Mouse (Mus musculus) ES-E14 (cell line): ENCODE measurements around the gene Capg. TPM values are rescaled to one million over a fixed set of nuclear protein-coding genes. Genes with fewer than 3 reads are reported as not detected.

Experiments used
- DNase-seq: peaks from one replicate; pipeline ENCODE4 v3.0.0-alpha.2; 2013; ENCODE audit warnings: low read depth, low spot score
- H3K27ac ChIP-seq: 2 replicates; pipeline ENCODE4 v1.5.1; 2012; ENCODE audit warnings: low read depth, mild to moderate bottlenecking, low read length, moderate library complexity, mixed read lengths; ENCODE audit not compliant: poor library complexity, insufficient read depth, severe bottlenecking
- H3K36me3 ChIP-seq: 2 replicates; pipeline ENCODE4 v1.6.1; 2012; ENCODE audit warnings: mild to moderate bottlenecking, low read length, moderate library complexity, mixed read lengths; ENCODE audit not compliant: control insufficient read depth, poor library complexity, insufficient read depth, severe bottlenecking
- H3K4me1 ChIP-seq, 2 experiments: fragments of 150-350 bp in 1 of 2; sonication (generic) in 1 of 2; 2 replicates each; pipeline ENCODE4 v1.6.1; 2012; ENCODE audit warnings: low read length in 2 of 2, mild to moderate bottlenecking in 1 of 2, mixed read lengths in 1 of 2; ENCODE audit not compliant: control insufficient read depth in 2 of 2, insufficient read depth in 2 of 2, poor library complexity in 1 of 2
- H3K4me3 ChIP-seq, 2 experiments: fragments of 150-350 bp in 1 of 2; sonication (generic) in 1 of 2; 2 replicates each; pipeline ENCODE4 v1.5.1; 2012; ENCODE audit warnings: low read length in 2 of 2, low read depth in 1 of 2, mild to moderate bottlenecking in 1 of 2, mixed read lengths in 1 of 2; ENCODE audit not compliant: insufficient read depth in 1 of 2, poor library complexity in 1 of 2, severe bottlenecking in 1 of 2
- H3K9ac ChIP-seq: 2 replicates; pipeline ENCODE4 v1.6.1; 2012; ENCODE audit warnings: low read depth, mild to moderate bottlenecking, low read length, mixed read lengths; ENCODE audit not compliant: poor library complexity, insufficient read depth, severe bottlenecking
- H3K9me3 ChIP-seq: fragments of 150-350 bp; sonication (generic); 2 replicates; pipeline ENCODE4 v1.6.1; 2012; ENCODE audit warnings: low read depth, mild to moderate bottlenecking, low read length; ENCODE audit not compliant: control insufficient read depth, insufficient read depth
- CHD2 ChIP-seq: IDR thresholded peaks from 2 replicates; pipeline ENCODE4 v1.6.1; 2014; ENCODE audit warnings: mild to moderate bottlenecking, low read depth, low read length, inconsistent platforms
- HCFC1 ChIP-seq: IDR thresholded peaks from 2 replicates; pipeline ENCODE4 v1.6.1; 2012; ENCODE audit warnings: low read length, inconsistent platforms, borderline replicate concordance; ENCODE audit not compliant: insufficient read depth
- MAFK ChIP-seq: IDR thresholded peaks from 2 replicates; pipeline ENCODE4 v1.6.1; 2014; ENCODE audit warnings: mild to moderate bottlenecking, low read depth, low read length, inconsistent platforms; ENCODE audit not compliant: insufficient read depth
- ZC3H11A ChIP-seq: IDR thresholded peaks from 2 replicates; pipeline ENCODE4 v1.6.1; 2012; ENCODE audit warnings: low read depth, mild to moderate bottlenecking, inconsistent platforms, low read length, borderline replicate concordance
- ZNF384 ChIP-seq: IDR thresholded peaks from 2 replicates; pipeline ENCODE4 v1.6.1; 2012; ENCODE audit warnings: low read depth, low read length, inconsistent platforms
- in situ Hi-C, 2 experiments: fragments of 600-800 bp; cut with MboI; formaldehyde crosslinking; loops; one replicate each; pipeline ENCODE4 v1.15.1; 2025; ENCODE audit warnings: low sequenced_read_pairs in 2 of 2, inconsistent platforms in 1 of 2; ENCODE audit not compliant: unreplicated experiment in 2 of 2
- total RNA-seq: library from RNA; depleted of rRNA; stranded (reverse); fragments of 300-350 nt; gene quantifications from 2 replicates; pipeline ENCODE4 v1.2.3, GENCODE M21; 2012

Gene Capg
- total RNA-seq, 1 experiment, result 58.4 TPM

DNA sequence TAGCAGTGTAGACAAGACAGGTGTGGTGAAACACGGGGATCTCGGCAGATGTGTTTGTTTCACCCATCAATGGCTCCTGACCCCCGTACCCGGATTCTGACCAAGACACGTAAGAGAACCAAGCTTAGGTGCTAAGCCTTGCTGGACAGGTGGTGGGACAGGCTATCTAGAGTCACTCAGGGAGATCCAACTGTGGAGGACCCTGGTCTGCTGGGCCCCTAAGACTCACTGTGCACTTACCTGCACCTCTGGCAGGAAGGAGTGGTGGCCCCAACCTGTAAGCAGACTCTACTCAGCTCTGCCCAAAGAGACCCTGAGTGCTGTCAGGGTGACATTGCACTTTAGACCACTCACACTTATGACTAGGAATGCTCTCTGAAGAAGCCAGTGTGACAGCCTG lies 23.3 kb upstream of the Capg start:
- no peak overlapping the region for H3K9ac ChIP-seq
- no peaks in the 10 kb centered on the region for H3K9me3 ChIP-seq
- peaks cover 3 to 6% of the 10 kb centered on the region in 2 experiments; a peak in 1 of 4 replicates for H3K4me1 ChIP-seq
- in situ Hi-C loops, result no loop called here
- DNase-seq, result no peak
- H3K36me3 ChIP-seq, result no peaks in the 10 kb centered on the region
- H3K27ac ChIP-seq, result no peak overlapping the region
- no peak overlapping the region for H3K4me3 ChIP-seq
- TF ChIP-seq ZC3H11A (no peak), ZNF384 (no peak), MAFK (no peak), HCFC1 (no peak), CHD2 (no peak)

- H3K9me3 ChIP-seq, result no peaks in the 10 kb centered on the region
- no peaks in the 10 kb centered on the region for H3K36me3 ChIP-seq
- peaks cover 3 to 6% of the 10 kb centered on the region in 2 experiments; a peak in 1 of 4 replicates for H3K4me1 ChIP-seq
- no peak within 1 kb of the TSS for H3K9ac ChIP-seq
- in situ Hi-C loops, result no loop called here
- H3K4me3 ChIP-seq, result no peak within 1 kb of the TSS
- no peak for TF ChIP-seq MAFK
- TF ChIP-seq ZC3H11A, result no peak
- no peak for TF ChIP-seq ZNF384
- TF ChIP-seq HCFC1, result no peak
- TF ChIP-seq CHD2, result no peak
- H3K27ac ChIP-seq, result no peak within 1 kb of the TSS
- DNase-seq, result no peak
Measured at GRCm38 (mm10) chr6:72521607-72522006, 22.6 kb upstream of the Capg start, which contains the start of gene Sh2d6. TSS of gene Sh2d6 (minus strand) at chr6:72521707.

- H3K36me3 ChIP-seq, result no peaks in the 10 kb centered on the region
- H3K4me3 ChIP-seq, result no peak overlapping the region
- H3K4me1 ChIP-seq, result peaks cover 3 to 6% of the 10 kb centered on the region in 2 experiments; a peak in 1 of 4 replicates
- no peak for TF ChIP-seq ZNF384
- TF ChIP-seq CHD2, result no peak
- no peak for TF ChIP-seq HCFC1
- TF ChIP-seq ZC3H11A, result no peak
- no peak for TF ChIP-seq MAFK
- no peak overlapping the region for H3K27ac ChIP-seq
- in situ Hi-C loops, result no loop called here
- no peak for DNase-seq
- no peaks in the 10 kb centered on the region for H3K9me3 ChIP-seq
- no peak overlapping the region for H3K9ac ChIP-seq
Measured at GRCm38 (mm10) chr6:72522288-72522687, 21.9 kb upstream of the Capg start.

- no peak overlapping the region for H3K4me3 ChIP-seq
- no peak overlapping the region for H3K27ac ChIP-seq
- no peaks in the 10 kb centered on the region for H3K9me3 ChIP-seq
- no peak overlapping the region for H3K9ac ChIP-seq
- peaks cover 3 to 6% of the 10 kb centered on the region in 2 experiments; a peak in 1 of 4 replicates for H3K4me1 ChIP-seq
- in situ Hi-C loops, result no loop called here
- no peak for DNase-seq
- TF ChIP-seq MAFK (no peak), ZNF384 (no peak), ZC3H11A (no peak)
- no peaks in the 10 kb centered on the region for H3K36me3 ChIP-seq
Measured at GRCm38 (mm10) chr6:72523222-72523621, 21.0 kb upstream of the Capg start.

- no peak for DNase-seq
- Histone ChIP-seq H3K36me3 (no peaks in the 10 kb centered on the region), H3K9me3 (no peaks in the 10 kb centered on the region), H3K27ac (no peak overlapping the region), H3K4me3 (no peak overlapping the region), H3K9ac (no peak overlapping the region), H3K4me1 (peaks cover 3 to 6% of the 10 kb centered on the region in 2 experiments; a peak in 1 of 4 replicates)
- no peak for TF ChIP-seq ZNF384
- no peak for TF ChIP-seq CHD2
- in situ Hi-C loops, result no loop called here
Measured at GRCm38 (mm10) chr6:72524160-72524559, 20.0 kb upstream of the Capg start.
